Mouse (Mus musculus): ENCODE measurements around the gene Ppp2r5a. TPM values are rescaled to one million over a fixed set of nuclear protein-coding genes. Genes with fewer than 3 reads are reported as not detected.

The Ppp2r5a gene
- total and polyA plus RNA-seq, 2 experiments from 2014 or later: 10.6 to 63.2 TPM

- Histone ChIP-seq H3K27ac (ENCODE audit: low read depth, low read length) (no peak overlapping the region), H3K36me3 (ENCODE audit: insufficient read depth, low read length) (peaks cover 73% of the 10 kb centered on the region), H3K4me1 (ENCODE audit: insufficient read depth, low read length) (no peaks in the 10 kb centered on the region), H3K27me3 (ENCODE audit: insufficient read depth, low read length) (no peaks in the 10 kb centered on the region), H3K4me3 (ENCODE audit: low read depth, low read length) (no peak overlapping the region), H3K9me3 (ENCODE audit: low read length) (no peaks in the 10 kb centered on the region), H3K9ac (replicated peaks; ENCODE audit: low read length, poor library complexity, severe bottlenecking) (no peak overlapping the region), H3K4me2 (ENCODE audit: low read depth, low read length, poor library complexity, severe bottlenecking) (no peak overlapping the region)
- 94% methylated on average over 4 of the region's 4 CpGs for WGBS
- ATAC-seq (ENCODE audit: low FRiP score) (no peak), DNase-seq (ENCODE audit: low spot score) (no peak)
- no peak for TF ChIP-seq CTCF (IDR thresholded peaks at IDR 0.05)
Observed at GRCm38 (mm10) chr1:191340530-191340929, 62.5 kb downstream of the Ppp2r5a start.

GRCm38 (mm10) chr1:191339876-191340275 is 63.2 kb downstream of the Ppp2r5a start:
- Histone ChIP-seq H3K4me1 (ENCODE audit: insufficient read depth, low read length) (no peaks in the 10 kb centered on the region), H3K9ac (replicated peaks; ENCODE audit: low read length, poor library complexity, severe bottlenecking) (no peak overlapping the region), H3K36me3 (ENCODE audit: insufficient read depth, low read length) (peaks cover 68% of the 10 kb centered on the region), H3K27me3 (ENCODE audit: insufficient read depth, low read length) (no peaks in the 10 kb centered on the region), H3K27ac (ENCODE audit: low read depth, low read length) (no peak overlapping the region), H3K9me3 (ENCODE audit: low read length) (no peaks in the 10 kb centered on the region), H3K4me3 (ENCODE audit: low read depth, low read length) (no peak overlapping the region), H3K4me2 (ENCODE audit: low read depth, low read length, poor library complexity, severe bottlenecking) (no peak overlapping the region)
- 96% methylated on average over 2 of the region's 2 CpGs for WGBS
- ATAC-seq (ENCODE audit: low FRiP score): no peak
- DNase-seq (ENCODE audit: low spot score): no peak
- TF ChIP-seq CTCF (IDR thresholded peaks at IDR 0.05): no peak

GRCm38 (mm10) chr1:191334500-191334899 is 68.6 kb downstream of the Ppp2r5a start:
- no peak for DNase-seq (ENCODE audit: low spot score)
- peaks cover 40% of the 10 kb centered on the region for H3K36me3 ChIP-seq (ENCODE audit: insufficient read depth, low read length)
- H3K4me3 ChIP-seq (ENCODE audit: low read depth, low read length): no peak overlapping the region
- no peak for ATAC-seq (ENCODE audit: low FRiP score)
- H3K27me3 ChIP-seq (ENCODE audit: insufficient read depth, low read length): no peaks in the 10 kb centered on the region
- TF ChIP-seq CTCF (IDR thresholded peaks at IDR 0.05): no peak
- no peaks in the 10 kb centered on the region for H3K4me1 ChIP-seq (ENCODE audit: insufficient read depth, low read length)
- H3K4me2 ChIP-seq (ENCODE audit: low read depth, low read length, poor library complexity, severe bottlenecking): no peak overlapping the region
- WGBS: 80% methylated on average over 5 of the region's 5 CpGs
- H3K9me3 ChIP-seq (ENCODE audit: low read length): no peaks in the 10 kb centered on the region
- H3K27ac ChIP-seq (ENCODE audit: low read depth, low read length): no peak overlapping the region
- H3K9ac ChIP-seq (replicated peaks; ENCODE audit: low read length, poor library complexity, severe bottlenecking): no peak overlapping the region

- Histone ChIP-seq H3K9ac (replicated peaks; ENCODE audit: low read length, poor library complexity, severe bottlenecking) (no peak overlapping the region), H3K9me3 (ENCODE audit: low read length) (no peaks in the 10 kb centered on the region), H3K4me1 (ENCODE audit: insufficient read depth, low read length) (peaks cover 15% of the 10 kb centered on the region; the same call in 1 of the 2 replicates), H3K36me3 (ENCODE audit: insufficient read depth, low read length) (peaks cover 19% of the 10 kb centered on the region), H3K27me3 (ENCODE audit: insufficient read depth, low read length) (no peaks in the 10 kb centered on the region), H3K27ac (ENCODE audit: low read depth, low read length) (no peak overlapping the region), H3K4me2 (ENCODE audit: low read depth, low read length, poor library complexity, severe bottlenecking) (no peak overlapping the region), H3K4me3 (ENCODE audit: low read depth, low read length) (no peak overlapping the region)
- TF ChIP-seq CTCF (IDR thresholded peaks at IDR 0.05): no peak
- DNase-seq (ENCODE audit: low spot score): no peak
- 80% methylated on average over 4 of the region's 4 CpGs for WGBS
- ATAC-seq (ENCODE audit: low FRiP score): no peak
Observed at GRCm38 (mm10) chr1:191330356-191330755, 72.7 kb downstream of the Ppp2r5a start.

DNA sequence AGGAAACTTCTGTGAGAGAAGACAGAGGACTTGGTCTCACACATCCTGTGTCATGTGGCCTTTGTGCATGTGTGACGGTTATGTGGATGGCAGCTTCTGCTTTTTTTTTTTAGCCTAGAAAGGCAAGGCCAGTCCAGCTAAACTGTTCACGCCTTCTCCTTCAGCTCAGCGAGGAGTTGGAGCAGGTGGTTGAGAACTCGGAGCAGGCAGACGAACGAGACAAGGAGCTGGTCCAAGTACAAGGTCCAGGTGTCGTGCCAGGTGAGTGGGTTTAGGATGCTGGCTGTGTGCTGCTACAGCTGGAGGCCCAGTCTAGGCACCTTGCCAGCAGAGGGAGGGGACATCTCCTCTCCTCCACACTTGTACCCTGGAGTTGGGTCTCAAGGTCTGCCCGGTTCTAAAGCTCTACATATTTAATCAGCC is 75.0 kb downstream of the Ppp2r5a start:
- peaks cover 15% of the 10 kb centered on the region; the same call in 1 of the 2 replicates for H3K4me1 ChIP-seq (ENCODE audit: insufficient read depth, low read length)
- peaks cover 12% of the 10 kb centered on the region for H3K36me3 ChIP-seq (ENCODE audit: insufficient read depth, low read length)
- no peak for DNase-seq (ENCODE audit: low spot score)
- H3K9ac ChIP-seq (replicated peaks; ENCODE audit: low read length, poor library complexity, severe bottlenecking): 0 out of 2 replicates have a peak overlapping the region, but pooled peaks have one; percentile 24
- no peaks in the 10 kb centered on the region for H3K27me3 ChIP-seq (ENCODE audit: insufficient read depth, low read length)
- WGBS: 72% methylated on average over 8 of the region's 8 CpGs
- TF ChIP-seq CTCF (IDR thresholded peaks at IDR 0.05): no peak
- H3K4me3 ChIP-seq (ENCODE audit: low read depth, low read length): no peak overlapping the region
- H3K27ac ChIP-seq (ENCODE audit: low read depth, low read length): no peak overlapping the region
- no peak for ATAC-seq (ENCODE audit: low FRiP score)
- H3K9me3 ChIP-seq (ENCODE audit: low read length): no peaks in the 10 kb centered on the region
- peak overlapping the region; percentile 81; the same call in 1 of the 2 replicates for H3K4me2 ChIP-seq (ENCODE audit: low read depth, low read length, poor library complexity, severe bottlenecking)

DNA sequence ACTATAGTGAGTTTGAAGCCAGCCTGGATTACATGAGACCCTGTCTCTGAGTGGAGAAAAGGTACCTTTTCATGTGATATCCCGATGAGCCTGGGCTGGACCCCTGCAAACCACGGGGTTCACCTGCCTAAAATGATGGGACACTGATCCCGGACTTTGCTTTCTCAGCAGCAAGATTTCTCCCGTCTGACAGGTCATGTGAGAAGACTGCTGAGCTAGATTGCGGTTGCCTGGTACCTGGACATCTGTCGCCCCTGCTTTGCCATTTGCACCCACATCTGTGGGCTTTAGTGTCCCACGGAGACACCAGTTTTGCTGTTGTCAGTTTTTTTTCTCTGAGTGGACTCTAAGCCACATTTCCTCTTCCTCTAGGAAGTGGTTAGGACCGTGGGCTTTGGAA is 75.8 kb downstream of the Ppp2r5a start:
- Histone ChIP-seq H3K4me1 (ENCODE audit: insufficient read depth, low read length) (peaks cover 15% of the 10 kb centered on the region; the same call in 1 of the 2 replicates), H3K4me2 (ENCODE audit: low read depth, low read length, poor library complexity, severe bottlenecking) (peak overlapping the region; percentile 81), H3K9me3 (ENCODE audit: low read length) (no peaks in the 10 kb centered on the region), H3K27me3 (ENCODE audit: insufficient read depth, low read length) (no peaks in the 10 kb centered on the region), H3K4me3 (ENCODE audit: low read depth, low read length) (peak overlapping the region; percentile 75), H3K9ac (replicated peaks; ENCODE audit: low read length, poor library complexity, severe bottlenecking) (peak overlapping the region; percentile 92; the same call in 1 of the 2 replicates), H3K36me3 (ENCODE audit: insufficient read depth, low read length) (peaks cover 11% of the 10 kb centered on the region), H3K27ac (ENCODE audit: low read depth, low read length) (no peak overlapping the region)
- no peak for ATAC-seq (ENCODE audit: low FRiP score)
- TF ChIP-seq CTCF (IDR thresholded peaks at IDR 0.05): no peak
- WGBS: 78% methylated on average over 8 of the region's 8 CpGs
- DNase-seq (ENCODE audit: low spot score): no peak
